Mouse (Mus musculus) ZHBTc4 (cell line): ENCODE results near the gene Endod1.
"Not testable (repeated sequence)": the region's sequence is repeated elsewhere in the genome, so short reads cannot be mapped to it uniquely, and the experiment has no call there.

Experiments used
- DNase-seq: peaks from one replicate; pipeline ENCODE4 v3.0.0-alpha.2; 2011; ENCODE audit warnings: low read depth, low spot score

Gene Endod1

GRCm38 (mm10) chr9:14380386-14381285 is 671 bp downstream of the Endod1 start:
- DNase-seq = peak; percentile 85

GRCm38 (mm10) chr9:14379769-14380385 is 1.4 kb downstream of the Endod1 start:
- peak; percentile 12 for DNase-seq

- DNase-seq = no peak
These were observed 3.2 kb downstream of the Endod1 start for GRCm38 (mm10) chr9:14378151-14378550.

GRCm38 (mm10) chr9:14376149-14376548 is 5.2 kb downstream of the Endod1 start:
- no peak for DNase-seq

- DNase-seq = no peak
These were observed 8.9 kb downstream of the Endod1 start for GRCm38 (mm10) chr9:14372440-14372839.

- DNase-seq = no peak
These were observed 12.0 kb downstream of the Endod1 start for GRCm38 (mm10) chr9:14369271-14369670.

- no peak for DNase-seq
These were observed 13.5 kb downstream of the Endod1 start for GRCm38 (mm10) chr9:14367850-14368249.

GRCm38 (mm10) chr9:14365481-14366125 is 15.7 kb downstream of the Endod1 start:
- DNase-seq = no peak

GRCm38 (mm10) chr9:14364719-14365118 is 16.6 kb downstream of the Endod1 start:
- no peak for DNase-seq

- peak; percentile 82 for DNase-seq
These were observed 17.8 kb downstream of the Endod1 start for GRCm38 (mm10) chr9:14363540-14363939.

GRCm38 (mm10) chr9:14362068-14362768 is 19.1 kb downstream of the Endod1 start:
- DNase-seq = no peak

GRCm38 (mm10) chr9:14357033-14357432 is 24.3 kb downstream of the Endod1 start:
- DNase-seq = peak; percentile 37

GRCm38 (mm10) chr9:14354852-14355251 is 26.5 kb downstream of the Endod1 start:
- no peak for DNase-seq

GRCm38 (mm10) chr9:14352337-14352736 is 29.0 kb downstream of the Endod1 start:
- no peak for DNase-seq

GRCm38 (mm10) chr9:14350787-14351186 is 30.5 kb downstream of the Endod1 start:
- DNase-seq = no peak

GRCm38 (mm10) chr9:14349380-14349779 is 31.9 kb downstream of the Endod1 start:
- no peak for DNase-seq

GRCm38 (mm10) chr9:14348416-14348815 is 32.9 kb downstream of the Endod1 start:
- DNase-seq = peak; percentile 62

GRCm38 (mm10) chr9:14345866-14346265 is 35.4 kb downstream of the Endod1 start:
- not testable (repeated sequence) for DNase-seq

GRCm38 (mm10) chr9:14342041-14342668 is 39.2 kb downstream of the Endod1 start:
- DNase-seq = peak; percentile 82

- DNase-seq = no peak
These were observed 42.6 kb downstream of the Endod1 start for GRCm38 (mm10) chr9:14338701-14339100.

GRCm38 (mm10) chr9:14336901-14337300 is 44.4 kb downstream of the Endod1 start:
- no peak for DNase-seq
